Mouse (Mus musculus) retina, embryonic 14.5 days (tissue): Measurements from ENCODE around the gene Cacng7.
A peak's percentile ranks its signal among the peaks of the same experiment; 100 is the strongest.

ENCODE experiments used
- DNase-seq: peaks from one replicate; pipeline ENCODE4 v3.0.0-alpha.2; 2015; ENCODE audit warnings: low spot score

The Cacng7 gene

GRCm38 (mm10) chr7:3302556-3303275, 30.0 kb upstream of the Cacng7 start:
- DNase-seq = peak; percentile 75

- peak; percentile 56 for DNase-seq
Observed at GRCm38 (mm10) chr7:3303276-3303781, 29.4 kb upstream of the Cacng7 start.

GRCm38 (mm10) chr7:3303789-3304188, 29.0 kb upstream of the Cacng7 start:
- DNase-seq = peak; percentile 27

GRCm38 (mm10) chr7:3304298-3304697, 28.5 kb upstream of the Cacng7 start:
- no peak for DNase-seq

- no peak for DNase-seq
Observed at GRCm38 (mm10) chr7:3306400-3306799, 26.4 kb upstream of the Cacng7 start.

- no peak for DNase-seq
Observed at GRCm38 (mm10) chr7:3308646-3309045, 24.1 kb upstream of the Cacng7 start.

- no peak for DNase-seq
Observed at GRCm38 (mm10) chr7:3310233-3310632, 22.5 kb upstream of the Cacng7 start.

- DNase-seq = no peak
Observed at GRCm38 (mm10) chr7:3313571-3313970, 19.2 kb upstream of the Cacng7 start.

- DNase-seq = peak; percentile 44
Observed at GRCm38 (mm10) chr7:3314121-3314520, 18.6 kb upstream of the Cacng7 start.

GRCm38 (mm10) chr7:3317704-3318103, 15.1 kb upstream of the Cacng7 start:
- no peak for DNase-seq

- no peak for DNase-seq
Observed at GRCm38 (mm10) chr7:3320856-3321255, 11.9 kb upstream of the Cacng7 start.

GRCm38 (mm10) chr7:3323826-3324225, 8.9 kb upstream of the Cacng7 start:
- no peak for DNase-seq

GRCm38 (mm10) chr7:3327961-3328360, 4.8 kb upstream of the Cacng7 start:
- DNase-seq = no peak

GRCm38 (mm10) chr7:3329776-3330546, 2.8 kb upstream of the Cacng7 start:
- DNase-seq = peak; percentile 87

GRCm38 (mm10) chr7:3331171-3331570, 1.6 kb upstream of the Cacng7 start:
- DNase-seq = no peak

GRCm38 (mm10) chr7:3331581-3332223, 1.1 kb upstream of the Cacng7 start:
- DNase-seq = peak; percentile 89

- DNase-seq = no peak
Observed at GRCm38 (mm10) chr7:3332224-3332615, 535 bp upstream of the Cacng7 start.

- peak; percentile 53 for DNase-seq
Observed at GRCm38 (mm10) chr7:3333542-3333941, 787 bp downstream of the Cacng7 start.

- no peak for DNase-seq
Observed at GRCm38 (mm10) chr7:3336412-3336811, 3.7 kb downstream of the Cacng7 start.

- DNase-seq = no peak
Observed at GRCm38 (mm10) chr7:3338286-3338935, 5.7 kb downstream of the Cacng7 start.

GRCm38 (mm10) chr7:3339010-3339409, 6.3 kb downstream of the Cacng7 start:
- DNase-seq = no peak

- DNase-seq = no peak
Observed at GRCm38 (mm10) chr7:3343861-3344260, 11.1 kb downstream of the Cacng7 start.
